ENCODE assay signal across 21 mouse cellular contexts in genomic region chr13:64479960-64480359, GRCm38 (mm10). TPM values are rescaled to one million over a fixed set of nuclear protein-coding genes. Genes with fewer than 3 reads are reported as not detected.
"Had no signal": no experiment of that assay in that cellular context is flagged by ENCODE, and none has a peak within 500 bp of the region (broad histone marks: within the 10 kb centered on the region; RNA-seq: fewer than 3 reads in every experiment).

No protein-coding gene starts in this region.

- H3K4me3 ChIP-seq: neural tube, embryonic 15.5 days; stomach, embryonic 15.5 days had no signal

- DNase-seq: right cerebral cortex, adult 18-20 months; right cerebral cortex, postnatal 14 days; right cerebral cortex, postnatal 25 days; right cerebral cortex, postnatal 4 days; spleen, adult 18-20 months; thymus, adult 18-20 months; thymus, adult 2 months; thymus, postnatal 14 days; thymus, postnatal 25 days; thymus, postnatal 36 days; thymus, postnatal 4 days had no signal

- H3K36me3 ChIP-seq: neural tube, embryonic 15.5 days; stomach, embryonic 15.5 days had no signal

- H3K9ac ChIP-seq: neural tube, embryonic 15.5 days; stomach, embryonic 15.5 days had no signal

- H3K4me2 ChIP-seq: neural tube, embryonic 15.5 days; stomach, embryonic 15.5 days had no signal

- H3K4me1 ChIP-seq: neural tube, embryonic 15.5 days; stomach, embryonic 15.5 days had no signal

- H3K27me3 ChIP-seq: neural tube, embryonic 15.5 days; stomach, embryonic 15.5 days had no signal

- H3K27ac ChIP-seq: neural tube, embryonic 15.5 days; stomach, embryonic 15.5 days; stomach, postnatal 0 days had no signal

- H3K9me3 ChIP-seq: neural tube, embryonic 15.5 days; stomach, embryonic 15.5 days had no signal

RNA-seq across cellular contexts. Expression of gene Fam240b, which starts 17.6 kb away (rescaled TPM):
- total RNA-seq: neutrophil, adult 5-6 weeks had no signal
- polyA plus RNA-seq: small intestine, adult 2 months; spleen, adult 2 months; stomach, embryonic 14.5 days; stomach, embryonic 15.5 days; stomach, postnatal 0 days; testis, adult 2 months; thymus, adult 2 months; thymus, postnatal 0 days; urinary bladder, adult 2 months had no signal
